Mouse (Mus musculus): ENCODE data around the gene Mecom.

Mecom gene

GRCm38 (mm10) chr3:30480551-30480950, 67.3 kb downstream of the Mecom start:
- DNase-seq = no peak

GRCm38 (mm10) chr3:30478252-30478651, 69.6 kb downstream of the Mecom start:
- no peak for DNase-seq

- DNase-seq = no peak
Observed at GRCm38 (mm10) chr3:30477008-30477407, 70.8 kb downstream of the Mecom start.

GRCm38 (mm10) chr3:30475591-30475990, 72.2 kb downstream of the Mecom start:
- no peak for DNase-seq

- DNase-seq = no peak
Observed at GRCm38 (mm10) chr3:30468068-30468835, 79.6 kb downstream of the Mecom start.

- no peak for DNase-seq
Observed at GRCm38 (mm10) chr3:30466031-30466650, 81.7 kb downstream of the Mecom start.

GRCm38 (mm10) chr3:30464497-30464896, 83.3 kb downstream of the Mecom start:
- DNase-seq = no peak

GRCm38 (mm10) chr3:30461831-30462230, 86.0 kb downstream of the Mecom start:
- DNase-seq = no peak

GRCm38 (mm10) chr3:30460890-30461578, 86.8 kb downstream of the Mecom start:
- no peak for DNase-seq

GRCm38 (mm10) chr3:30459626-30460025, 88.2 kb downstream of the Mecom start:
- no peak for DNase-seq

GRCm38 (mm10) chr3:30457975-30458678, 89.7 kb downstream of the Mecom start:
- DNase-seq = no peak

- no peak for DNase-seq
Observed at GRCm38 (mm10) chr3:30455902-30456301, 91.9 kb downstream of the Mecom start.

GRCm38 (mm10) chr3:30453546-30454455, 94.0 kb downstream of the Mecom start:
- no peak for DNase-seq

GRCm38 (mm10) chr3:30453046-30453445, 94.8 kb downstream of the Mecom start:
- no peak for DNase-seq

- no peak for DNase-seq
Observed at GRCm38 (mm10) chr3:30452511-30452910, 95.3 kb downstream of the Mecom start.

GRCm38 (mm10) chr3:30450206-30450965, 97.4 kb downstream of the Mecom start:
- DNase-seq = no peak

GRCm38 (mm10) chr3:30448624-30449023, 99.2 kb downstream of the Mecom start:
- no peak for DNase-seq

- DNase-seq = no peak
Observed at GRCm38 (mm10) chr3:30445970-30446442, 101.8 kb downstream of the Mecom start.

GRCm38 (mm10) chr3:30445247-30445969, 102.4 kb downstream of the Mecom start:
- no peak for DNase-seq

GRCm38 (mm10) chr3:30441646-30442045, 106.2 kb downstream of the Mecom start:
- DNase-seq = no peak

GRCm38 (mm10) chr3:30438007-30438406, 109.8 kb downstream of the Mecom start:
- no peak for DNase-seq

Measured in right cerebral cortex, postnatal 4 days (tissue).